Mouse (Mus musculus) embryo, embryonic 10.5 days (tissue): ENCODE data around the gene Phka1.
"Not testable (repeated sequence)": the region's sequence is repeated elsewhere in the genome, so short reads cannot be mapped to it uniquely, and the experiment has no call there.

ENCODE experiments used
- DNase-seq: peaks from one replicate; pipeline ENCODE4 v3.0.0-alpha.2; 2015; ENCODE audit warnings: low spot score

Gene Phka1

GRCm38 (mm10) chrX:102643823-102644572, at the start of gene Phka1:
Gene Phka1 (minus strand): TSS chrX:102644246.
- DNase-seq: peak; percentile 55

- DNase-seq: peak; percentile 51
Observed at GRCm38 (mm10) chrX:102689252-102689651, 45.2 kb upstream of the Phka1 start.

- DNase-seq: not testable (repeated sequence)
Observed at GRCm38 (mm10) chrX:102686872-102687271, 42.8 kb upstream of the Phka1 start, which contains the start of gene Gm3880. Gene Gm3880 (minus strand): TSS chrX:102686972.

GRCm38 (mm10) chrX:102684706-102685105, 40.7 kb upstream of the Phka1 start:
- DNase-seq: not testable (repeated sequence)

- DNase-seq: no peak
Observed at GRCm38 (mm10) chrX:102666641-102667040, 22.6 kb upstream of the Phka1 start.

- peak; percentile 32 for DNase-seq
Observed at GRCm38 (mm10) chrX:102660712-102661111, 16.7 kb upstream of the Phka1 start.

- DNase-seq: no peak
Observed at GRCm38 (mm10) chrX:102645691-102646090, 1.6 kb upstream of the Phka1 start.

GRCm38 (mm10) chrX:102645146-102645545, 1.1 kb upstream of the Phka1 start:
- no peak for DNase-seq

- DNase-seq: no peak
Observed at GRCm38 (mm10) chrX:102644573-102644951, 516 bp upstream of the Phka1 start.

GRCm38 (mm10) chrX:102601269-102601668, 42.8 kb downstream of the Phka1 start:
- no peak for DNase-seq

GRCm38 (mm10) chrX:102588560-102588959, 55.5 kb downstream of the Phka1 start:
- no peak for DNase-seq

- DNase-seq: no peak
Observed at GRCm38 (mm10) chrX:102571186-102571585, 72.9 kb downstream of the Phka1 start.

GRCm38 (mm10) chrX:102556906-102557305, 87.1 kb downstream of the Phka1 start:
- no peak for DNase-seq

- DNase-seq: no peak
Observed at GRCm38 (mm10) chrX:102509205-102509604, 134.8 kb downstream of the Phka1 start.

- DNase-seq: peak; percentile 77
Observed at GRCm38 (mm10) chrX:102504644-102505481, 139.2 kb downstream of the Phka1 start, which contains the start of gene Hdac8. Gene Hdac8 (minus strand): TSS chrX:102505359.

GRCm38 (mm10) chrX:102504179-102504578, 139.9 kb downstream of the Phka1 start:
- no peak for DNase-seq

GRCm38 (mm10) chrX:102493992-102494730, 149.9 kb downstream of the Phka1 start:
- DNase-seq: peak; percentile 29

- no peak for DNase-seq
Observed at GRCm38 (mm10) chrX:102485575-102485974, 158.5 kb downstream of the Phka1 start.

GRCm38 (mm10) chrX:102479665-102480064, 164.4 kb downstream of the Phka1 start:
- DNase-seq: no peak

GRCm38 (mm10) chrX:102478965-102479364, 165.1 kb downstream of the Phka1 start:
- peak; percentile 74 for DNase-seq

- no peak for DNase-seq
Observed at GRCm38 (mm10) chrX:102478481-102478880, 165.6 kb downstream of the Phka1 start.

GRCm38 (mm10) chrX:102476784-102477183, 167.3 kb downstream of the Phka1 start:
- peak; percentile 73 for DNase-seq
